8 mouse cellular contexts compared by ENCODE assay signal in the genomic region with DNA sequence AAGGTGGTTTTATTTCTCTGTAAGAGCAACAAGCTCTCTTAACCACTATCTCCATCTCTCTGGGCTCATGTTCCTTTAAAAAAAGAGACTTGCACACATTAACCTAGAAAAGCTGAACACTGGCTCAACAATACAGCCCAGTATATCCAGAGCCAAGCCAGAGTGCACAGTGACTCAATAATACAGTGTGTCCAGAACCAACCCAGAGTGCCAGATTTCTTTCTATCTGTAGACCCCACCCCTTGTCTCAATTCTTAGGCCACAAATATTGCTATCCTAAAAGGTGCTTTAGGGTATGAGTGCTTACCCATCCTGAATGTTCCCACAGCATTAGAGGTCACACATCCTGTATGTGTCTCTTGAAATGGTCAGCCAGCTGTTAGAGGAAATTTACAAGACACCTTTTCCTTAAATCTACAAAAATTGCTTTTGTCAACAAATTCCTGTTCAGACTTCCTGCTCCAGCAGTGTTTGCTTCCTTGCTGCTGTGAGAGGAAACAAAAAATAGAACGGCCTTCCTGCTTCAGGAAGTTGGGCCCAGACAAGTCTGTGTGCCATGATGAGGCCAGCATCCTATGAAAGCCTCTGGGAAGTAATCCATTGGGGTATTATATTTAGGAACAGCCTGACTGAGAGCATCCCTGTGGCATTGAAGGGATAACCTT.
DNase-seq lines count a peak whose midpoint lies in the region; ATAC-seq and TF ChIP-seq lines count a peak whose summit lies in the region.
"Had no signal": no experiment of that assay in that cellular context is flagged by ENCODE, and none has a peak within 500 bp of the region (broad histone marks: within the 10 kb centered on the region; RNA-seq: fewer than 3 reads in every experiment).

No protein-coding gene starts in this region.

- no peak overlapping the region for H3K27ac ChIP-seq in midbrain, embryonic 11.5 days (ENCODE audit: low read depth, low read length)
- no peak overlapping the region for H3K27ac ChIP-seq in midbrain, embryonic 13.5 days
- peak overlapping the region; percentile 66 for H3K27ac ChIP-seq in heart, embryonic 15.5 days
- H3K27ac ChIP-seq in kidney, embryonic 16.5 days (ENCODE audit: low read length) = peak overlapping the region; percentile 67
- peak overlapping the region; percentile 26; the same call in 1 of the 2 replicates for H3K27ac ChIP-seq in midbrain, postnatal 0 days (ENCODE audit: low read depth, low read length)

- H3K27me3 ChIP-seq in midbrain, embryonic 11.5 days (ENCODE audit: control insufficient read depth, insufficient read depth, low read length) = no peaks in the 10 kb centered on the region
- H3K27me3 ChIP-seq in midbrain, embryonic 13.5 days = no peaks in the 10 kb centered on the region
- H3K27me3 ChIP-seq in heart, embryonic 15.5 days = no peaks in the 10 kb centered on the region
- H3K27me3 ChIP-seq in kidney, embryonic 16.5 days (ENCODE audit: insufficient read depth, low read length) = no peaks in the 10 kb centered on the region
- no peaks in the 10 kb centered on the region for H3K27me3 ChIP-seq in midbrain, postnatal 0 days (ENCODE audit: insufficient read depth, low read length)

- ATAC-seq in midbrain, embryonic 11.5 days (ENCODE audit: low FRiP score) = no peak
- ATAC-seq in midbrain, embryonic 13.5 days = no peak
- ATAC-seq in heart, embryonic 15.5 days (replicated peaks; ENCODE audit: insufficient number of reproducible peaks, insufficient read depth, low FRiP score, low read depth) = peak; percentile 47; the same call in 1 of the 2 replicates
- ATAC-seq in kidney, embryonic 16.5 days (ENCODE audit: low FRiP score, low TSS enrichment) = peak; percentile 82
- ATAC-seq in midbrain, postnatal 0 days (ENCODE audit: low FRiP score) = no peak
- ATAC-seq in CD4-positive, CD25-positive, alpha-beta regulatory T cell, adult 4 months = no peak

- 74% methylated on average over 1 of the region's 1 CpGs for WGBS in midbrain, embryonic 11.5 days
- 89% methylated on average over 1 of the region's 1 CpGs for WGBS in midbrain, embryonic 13.5 days
- 46% methylated on average over 1 of the region's 1 CpGs for WGBS in heart, embryonic 15.5 days
- WGBS in kidney, embryonic 16.5 days = 54% methylated on average over 1 of the region's 1 CpGs
- WGBS in midbrain, postnatal 0 days = 59% methylated on average over 1 of the region's 1 CpGs

- H3K9me3 ChIP-seq in midbrain, embryonic 11.5 days (ENCODE audit: control insufficient read depth, low read length) = no peaks in the 10 kb centered on the region
- H3K9me3 ChIP-seq in midbrain, embryonic 13.5 days = no peaks in the 10 kb centered on the region
- no peaks in the 10 kb centered on the region for H3K9me3 ChIP-seq in heart, embryonic 15.5 days (replicated peaks)
- H3K9me3 ChIP-seq in kidney, embryonic 16.5 days (ENCODE audit: low read length) = no peaks in the 10 kb centered on the region
- H3K9me3 ChIP-seq in midbrain, postnatal 0 days (ENCODE audit: low read length) = no peaks in the 10 kb centered on the region

- no peak overlapping the region for H3K4me3 ChIP-seq in midbrain, embryonic 11.5 days (ENCODE audit: low read depth, low read length)
- H3K4me3 ChIP-seq in midbrain, embryonic 13.5 days (replicated peaks) = no peak overlapping the region
- no peak overlapping the region for H3K4me3 ChIP-seq in heart, embryonic 15.5 days
- H3K4me3 ChIP-seq in kidney, embryonic 16.5 days (ENCODE audit: low read length) = no peak overlapping the region
- H3K4me3 ChIP-seq in midbrain, postnatal 0 days (ENCODE audit: low read depth, low read length) = no peak overlapping the region

- H3K4me2 ChIP-seq in midbrain, embryonic 11.5 days = no peak overlapping the region
- H3K4me2 ChIP-seq in midbrain, embryonic 13.5 days (replicated peaks) = no peak overlapping the region
- H3K4me2 ChIP-seq in heart, embryonic 15.5 days = no peak overlapping the region
- no peak overlapping the region for H3K4me2 ChIP-seq in kidney, embryonic 16.5 days (replicated peaks; ENCODE audit: low read depth, low read length)
- no peak overlapping the region for H3K4me2 ChIP-seq in midbrain, postnatal 0 days (ENCODE audit: low read depth, low read length, poor library complexity, severe bottlenecking)

- DNase-seq in midbrain, embryonic 11.5 days (ENCODE audit: low spot score, missing footprints) = peak; percentile 33
- DNase-seq in midbrain, postnatal 0 days (ENCODE audit: low spot score) = no peak
- DNase-seq in right cerebral cortex, adult 2 months (ENCODE audit: low spot score in 2 of 2) = no peak
- DNase-seq: thymus, postnatal 14 days had no signal

- no peak overlapping the region for H3K9ac ChIP-seq in midbrain, embryonic 11.5 days (ENCODE audit: low read length)
- no peak overlapping the region for H3K9ac ChIP-seq in midbrain, embryonic 13.5 days (replicated peaks)
- H3K9ac ChIP-seq in heart, embryonic 15.5 days = no peak overlapping the region
- no peak overlapping the region for H3K9ac ChIP-seq in kidney, embryonic 16.5 days (replicated peaks; ENCODE audit: low read length)
- H3K9ac ChIP-seq in midbrain, postnatal 0 days (replicated peaks; ENCODE audit: low read length, poor library complexity, severe bottlenecking) = no peak overlapping the region

- no peaks in the 10 kb centered on the region for H3K36me3 ChIP-seq in midbrain, embryonic 11.5 days (ENCODE audit: control insufficient read depth, insufficient read depth, low read length)
- H3K36me3 ChIP-seq in midbrain, embryonic 13.5 days = no peaks in the 10 kb centered on the region
- H3K36me3 ChIP-seq in heart, embryonic 15.5 days = no peaks in the 10 kb centered on the region
- H3K36me3 ChIP-seq in kidney, embryonic 16.5 days (ENCODE audit: insufficient read depth, low read length) = no peaks in the 10 kb centered on the region
- no peaks in the 10 kb centered on the region for H3K36me3 ChIP-seq in midbrain, postnatal 0 days (ENCODE audit: insufficient read depth, low read length)

- no peaks in the 10 kb centered on the region for H3K4me1 ChIP-seq in midbrain, embryonic 11.5 days (ENCODE audit: control insufficient read depth, insufficient read depth, low read length)
- no peaks in the 10 kb centered on the region for H3K4me1 ChIP-seq in midbrain, embryonic 13.5 days (replicated peaks)
- H3K4me1 ChIP-seq in heart, embryonic 15.5 days (replicated peaks) = peaks cover 3% of the 10 kb centered on the region; the same call in 1 of the 2 replicates
- no peaks in the 10 kb centered on the region for H3K4me1 ChIP-seq in kidney, embryonic 16.5 days (ENCODE audit: insufficient read depth, low read length)
- no peaks in the 10 kb centered on the region for H3K4me1 ChIP-seq in midbrain, postnatal 0 days (ENCODE audit: insufficient read depth, low read length)

- no peak for TF ChIP-seq CTCF in midbrain, postnatal 0 days (IDR thresholded peaks at IDR 0.05)

Comparison
In these comparisons a context has a peak if more than half of its experiments do, and no peak if none do; other contexts are left out.
1. H3K27ac ChIP-seq: peak in heart, embryonic 15.5 days (single experiment), kidney, embryonic 16.5 days (single experiment) and midbrain, postnatal 0 days (single experiment); none in midbrain, embryonic 11.5 days (single experiment) and midbrain, embryonic 13.5 days (single experiment).
2. ATAC-seq: peak in heart, embryonic 15.5 days (single experiment) and kidney, embryonic 16.5 days (single experiment); none in midbrain, embryonic 11.5 days (single experiment), midbrain, embryonic 13.5 days (single experiment), midbrain, postnatal 0 days (single experiment) and CD4-positive, CD25-positive, alpha-beta regulatory T cell, adult 4 months (single experiment).